Mouse (Mus musculus): ENCODE results near the gene Cpne7. TPM values are rescaled to one million over a fixed set of nuclear protein-coding genes. Genes with fewer than 3 reads are reported as not detected.

The Cpne7 gene
- total and polyA plus RNA-seq, 3 experiments: not detected

- no peak for DNase-seq (ENCODE audit: extremely low read depth)
- Histone ChIP-seq H3K4me1 (ENCODE audit: control insufficient read depth in 1 of 2, insufficient read depth in 2 of 2) (peaks cover 5 to 10% of the 10 kb centered on the region in 2 experiments), H3K4me3 (replicated peaks in 1 of 3; ENCODE audit: low read depth in 2 of 3, low read length in 2 of 3, poor library complexity in 1 of 3) (no peak overlapping the region), H3K9ac (ENCODE audit: insufficient read depth, low read depth) (no peak overlapping the region), H3K9me3 (replicated peaks; ENCODE audit: low read length) (no peaks in the 10 kb centered on the region), H3K36me3 (replicated peaks in 1 of 2; ENCODE audit: control insufficient read depth in 1 of 2, insufficient read depth in 1 of 2, low read length in 1 of 2) (peaks cover 51 to 94% of the 10 kb centered on the region in 2 experiments), H3K79me2 (replicated peaks; ENCODE audit: control insufficient read depth, extremely low read depth, insufficient read depth, poor library complexity, severe bottlenecking) (no peaks in the 10 kb centered on the region), H3K27me3 (replicated peaks) (no peaks in the 10 kb centered on the region), H3K27ac (ENCODE audit: insufficient read depth, low read depth) (no peak overlapping the region), H3K4me2 (ENCODE audit: insufficient read depth, low read depth, poor library complexity, severe bottlenecking) (no peak overlapping the region)
- TF ChIP-seq MAZ (IDR thresholded peaks at IDR 0.05; ENCODE audit: low read depth, low read length): no peak
- TF ChIP-seq KAT2A (IDR thresholded peaks at IDR 0.05; ENCODE audit: insufficient replicate concordance, low read length): no peak
- no peak for TF ChIP-seq EP300 (IDR thresholded peaks at IDR 0.05; ENCODE audit: low read length)
- no peak for TF ChIP-seq MXI1 (IDR thresholded peaks at IDR 0.05; ENCODE audit: low read depth, low read length)
- TF ChIP-seq E2F4 (IDR thresholded peaks at IDR 0.05; ENCODE audit: insufficient replicate concordance, low read depth, low read length): no peak
- TF ChIP-seq POLR2A (IDR thresholded peaks at IDR 0.05; ENCODE audit: low read depth, low read length): no peak
- TF ChIP-seq ZNF384 (IDR thresholded peaks at IDR 0.05; ENCODE audit: low read depth, low read length): no peak
- TF ChIP-seq ZC3H11A (IDR thresholded peaks at IDR 0.05; ENCODE audit: low read depth, low read length): no peak
- TF ChIP-seq ETS1 (conservative IDR thresholded peaks at IDR 0.05; ENCODE audit: low read depth, low read length): no peak
- TF ChIP-seq NRF1 (IDR thresholded peaks at IDR 0.05; ENCODE audit: low read depth, low read length): no peak
- TF ChIP-seq JUN (IDR thresholded peaks at IDR 0.05; ENCODE audit: insufficient read depth, low read depth, low read length): no peak
- no peak for TF ChIP-seq CHD1 (IDR thresholded peaks at IDR 0.05; ENCODE audit: low read depth, low read length)
- TF ChIP-seq ELF1 (IDR thresholded peaks at IDR 0.05; ENCODE audit: low read depth, low read length): no peak
- no peak for TF ChIP-seq GABPA (IDR thresholded peaks at IDR 0.05; ENCODE audit: insufficient replicate concordance, low read depth, low read length)
- no peak for TF ChIP-seq JUND (conservative IDR thresholded peaks at IDR 0.05; ENCODE audit: low read depth, low read length)
- no peak for TF ChIP-seq RCOR1 (conservative IDR thresholded peaks at IDR 0.05; ENCODE audit: low read depth, low read length)
- TF ChIP-seq MYC (IDR thresholded peaks at IDR 0.05; ENCODE audit: low read depth, low read length): no peak
- dilution Hi-C loops (cut with MboI; ENCODE audit: extremely low pct_ligation_motif_present, extremely low pct_unique_long_range_greater_than_20kb, low sequenced_read_pairs) (no loop called here), in situ Hi-C loops (cut with MboI; ENCODE audit: low pct_ligation_motif_present, low pct_unique_long_range_greater_than_20kb, low sequenced_read_pairs) (no loop called here)
Observed at GRCm38 (mm10) chr8:123087289-123087688, 29.9 kb upstream of the Cpne7 start.

- TF ChIP-seq USF1 (IDR thresholded peaks at IDR 0.05; ENCODE audit: low read depth, low read length): no peak
- TF ChIP-seq RCOR1 (conservative IDR thresholded peaks at IDR 0.05; ENCODE audit: low read depth, low read length): no peak
- no peak for TF ChIP-seq ZKSCAN1 (IDR thresholded peaks at IDR 0.05; ENCODE audit: borderline replicate concordance, low read depth, low read length)
- no peak for TF ChIP-seq CHD2 (IDR thresholded peaks at IDR 0.05; ENCODE audit: low read length)
- no peak for TF ChIP-seq NELFE (IDR thresholded peaks at IDR 0.05; ENCODE audit: low read depth, low read length)
- no peak for TF ChIP-seq ZMIZ1 (IDR thresholded peaks at IDR 0.05; ENCODE audit: low read depth, low read length)
- TF ChIP-seq CHD1 (IDR thresholded peaks at IDR 0.05; ENCODE audit: low read depth, low read length): no peak
- no peak for TF ChIP-seq GABPA (IDR thresholded peaks at IDR 0.05; ENCODE audit: insufficient replicate concordance, low read depth, low read length)
- no peak for TF ChIP-seq PAX5 (IDR thresholded peaks at IDR 0.05; ENCODE audit: low read length)
- no peak for TF ChIP-seq CTCF (conservative IDR thresholded peaks at IDR 0.05 in 1 of 2, IDR thresholded peaks at IDR 0.05 in 1 of 2; ENCODE audit: low read depth in 2 of 2, low read length in 2 of 2)
- TF ChIP-seq ELF1 (IDR thresholded peaks at IDR 0.05; ENCODE audit: low read depth, low read length): no peak
- H3K4me3 ChIP-seq (replicated peaks in 1 of 3; ENCODE audit: low read depth in 2 of 3, low read length in 2 of 3, poor library complexity in 1 of 3): no peak overlapping the region
- peaks cover 22 to 46% of the 10 kb centered on the region in 2 experiments for H3K36me3 ChIP-seq (replicated peaks in 1 of 2; ENCODE audit: control insufficient read depth in 1 of 2, insufficient read depth in 1 of 2, low read length in 1 of 2)
- no peak overlapping the region for H3K27ac ChIP-seq (ENCODE audit: insufficient read depth, low read depth)
- dilution Hi-C loops (cut with MboI; ENCODE audit: extremely low pct_ligation_motif_present, extremely low pct_unique_long_range_greater_than_20kb, low sequenced_read_pairs): no loop called here
- H3K27me3 ChIP-seq (replicated peaks): no peaks in the 10 kb centered on the region
- H3K9ac ChIP-seq (ENCODE audit: insufficient read depth, low read depth): no peak overlapping the region
- in situ Hi-C loops (cut with MboI; ENCODE audit: low pct_ligation_motif_present, low pct_unique_long_range_greater_than_20kb, low sequenced_read_pairs): no loop called here
- DNase-seq (ENCODE audit: extremely low read depth): no peak
- H3K4me1 ChIP-seq (ENCODE audit: control insufficient read depth in 1 of 2, insufficient read depth in 2 of 2): peaks cover 0 to 10% of the 10 kb centered on the region in 2 experiments; a peak in 1 of 4 replicates
- no peaks in the 10 kb centered on the region for H3K79me2 ChIP-seq (replicated peaks; ENCODE audit: control insufficient read depth, extremely low read depth, insufficient read depth, poor library complexity, severe bottlenecking)
- no peaks in the 10 kb centered on the region for H3K9me3 ChIP-seq (replicated peaks; ENCODE audit: low read length)
- H3K4me2 ChIP-seq (ENCODE audit: insufficient read depth, low read depth, poor library complexity, severe bottlenecking): no peak overlapping the region
Observed at GRCm38 (mm10) chr8:123097216-123097615, 20.0 kb upstream of the Cpne7 start.

All from CH12.LX (cell line).